Mouse (Mus musculus) forebrain, embryonic 15.5 days (tissue): ENCODE measurements around the gene Atl2. TPM values are rescaled to one million over a fixed set of nuclear protein-coding genes. Genes with fewer than 3 reads are reported as not detected.

Experiments used
- ATAC-seq: fragments of 200-750 bp; cut with Nextera tagmentation; replicated peaks from 2 replicates; pipeline ENCODE4 v1.8.0; 2017; ENCODE audit warnings: mild to moderate bottlenecking, moderate TSS enrichment, moderate library complexity
- H3K27ac ChIP-seq: fragments of 300-500 bp; sonication (generic); replicated peaks from 2 replicates; pipeline ENCODE4 v1.5.1; 2015; ENCODE audit warnings: mild to moderate bottlenecking, inconsistent platforms
- H3K27me3 ChIP-seq: fragments of 300-500 bp; sonication (generic); 2 replicates; pipeline ENCODE4 v1.6.1; 2015; ENCODE audit warnings: inconsistent platforms
- H3K36me3 ChIP-seq: fragments of 300-500 bp; sonication (generic); 2 replicates; pipeline ENCODE4 v1.6.1; 2015; ENCODE audit warnings: mild to moderate bottlenecking, inconsistent platforms
- H3K4me1 ChIP-seq: fragments of 300-500 bp; sonication (generic); 2 replicates; pipeline ENCODE4 v1.6.1; 2015; ENCODE audit warnings: inconsistent platforms
- H3K4me2 ChIP-seq: fragments of 300-500 bp; sonication (generic); replicated peaks from 2 replicates; pipeline ENCODE4 v1.6.1; 2015; ENCODE audit warnings: mild to moderate bottlenecking, inconsistent platforms
- H3K4me3 ChIP-seq: fragments of 300-500 bp; sonication (generic); 2 replicates; pipeline ENCODE4 v1.5.1; 2015; ENCODE audit warnings: mild to moderate bottlenecking, inconsistent platforms
- H3K9ac ChIP-seq: fragments of 300-500 bp; sonication (generic); replicated peaks from 2 replicates; pipeline ENCODE4 v1.6.1; 2015; ENCODE audit warnings: mild to moderate bottlenecking, inconsistent platforms
- H3K9me3 ChIP-seq: fragments of 300-500 bp; sonication (generic); 2 replicates; pipeline ENCODE4 v1.6.1; 2016; ENCODE audit warnings: inconsistent platforms
- WGBS: fragments of 180-500 bp; shearing (Covaris S2); methylation state at CpG from one replicate; pipeline ENCODE4 v1.1.7; 2015; ENCODE audit warnings: mixed read lengths; 5-methylcytosine and 5-hydroxymethylcytosine counted together
- polyA plus RNA-seq: library from polyadenylated mRNA; unstranded; fragments of >200 nt; fragmentation: Nextera tagmentation; extraction: Ambion mirVana; gene quantifications from 2 replicates; pipeline ENCODE4 v1.2.1, GENCODE M21; 2015

Gene Atl2
- polyA plus RNA-seq, 1 experiment from 2014 or later = 35.4 TPM

GRCm38 (mm10) chr17:79894054-79894453, 1.9 kb downstream of the Atl2 start:
- Histone ChIP-seq H3K36me3 (no peaks in the 10 kb centered on the region), H3K9ac (no peak overlapping the region), H3K27ac (no peak overlapping the region), H3K9me3 (no peaks in the 10 kb centered on the region), H3K4me2 (peak overlapping the region; percentile 78), H3K4me3 (peak overlapping the region; percentile 89; the same call in 1 of the 2 replicates), H3K27me3 (peaks cover 6% of the 10 kb centered on the region; the same call in 1 of the 2 replicates), H3K4me1 (peaks cover 22% of the 10 kb centered on the region)
- ATAC-seq = no peak
- WGBS = 72% methylated on average over 4 of the region's 4 CpGs

- Histone ChIP-seq H3K27me3 (no peaks in the 10 kb centered on the region), H3K4me1 (peaks cover 25% of the 10 kb centered on the region), H3K4me3 (no peak overlapping the region), H3K4me2 (no peak overlapping the region), H3K27ac (no peak overlapping the region), H3K36me3 (no peaks in the 10 kb centered on the region), H3K9me3 (no peaks in the 10 kb centered on the region), H3K9ac (no peak overlapping the region)
- 82% methylated on average over 7 of the region's 7 CpGs for WGBS
- ATAC-seq = no peak
Observed at GRCm38 (mm10) chr17:79891944-79892343, 4.0 kb downstream of the Atl2 start.

GRCm38 (mm10) chr17:79887926-79888325, 8.0 kb downstream of the Atl2 start:
- H3K9ac ChIP-seq = no peak overlapping the region
- no peak for ATAC-seq
- no peaks in the 10 kb centered on the region for H3K36me3 ChIP-seq
- peaks cover 5% of the 10 kb centered on the region; the same call in 1 of the 2 replicates for H3K4me1 ChIP-seq
- no peak overlapping the region for H3K27ac ChIP-seq
- no peak overlapping the region for H3K4me2 ChIP-seq
- H3K27me3 ChIP-seq = no peaks in the 10 kb centered on the region
- no peak overlapping the region for H3K4me3 ChIP-seq
- no peaks in the 10 kb centered on the region for H3K9me3 ChIP-seq
- 38% methylated on average over 1 of the region's 1 CpGs for WGBS

GRCm38 (mm10) chr17:79883198-79883597, 12.7 kb downstream of the Atl2 start:
- whole genome bisulfite sequencing = 61% methylated on average over 4 of the region's 4 CpGs

GRCm38 (mm10) chr17:79865027-79865426, 30.9 kb downstream of the Atl2 start:
- Histone ChIP-seq H3K9me3 (no peaks in the 10 kb centered on the region), H3K9ac (no peak overlapping the region), H3K4me1 (no peaks in the 10 kb centered on the region), H3K27ac (no peak overlapping the region), H3K27me3 (no peaks in the 10 kb centered on the region), H3K4me3 (no peak overlapping the region), H3K36me3 (peaks cover 16% of the 10 kb centered on the region), H3K4me2 (no peak overlapping the region)
- no peak for ATAC-seq
- 76% methylated on average over 5 of the region's 5 CpGs for WGBS

More at GRCm38 (mm10) chr17:79883198-79883597, 12.7 kb downstream of the Atl2 start:
- no peaks in the 10 kb centered on the region for H3K36me3 ChIP-seq
- no peak for ATAC-seq
- no peak overlapping the region for H3K4me2 ChIP-seq
- peaks cover 6% of the 10 kb centered on the region; the same call in 1 of the 2 replicates for H3K4me1 ChIP-seq
- H3K27ac ChIP-seq = no peak overlapping the region
- no peaks in the 10 kb centered on the region for H3K9me3 ChIP-seq
- H3K9ac ChIP-seq = no peak overlapping the region
- no peak overlapping the region for H3K4me3 ChIP-seq
- H3K27me3 ChIP-seq = no peaks in the 10 kb centered on the region

GRCm38 (mm10) chr17:79864503-79864902, 31.4 kb downstream of the Atl2 start:
- no peak overlapping the region for H3K4me3 ChIP-seq
- no peaks in the 10 kb centered on the region for H3K4me1 ChIP-seq
- no peak overlapping the region for H3K4me2 ChIP-seq
- no peak for ATAC-seq
- H3K9me3 ChIP-seq = no peaks in the 10 kb centered on the region
- WGBS = 48% methylated on average over 8 of the region's 8 CpGs
- peaks cover 20% of the 10 kb centered on the region for H3K36me3 ChIP-seq
- no peak overlapping the region for H3K27ac ChIP-seq
- no peak overlapping the region for H3K9ac ChIP-seq
- H3K27me3 ChIP-seq = no peaks in the 10 kb centered on the region

GRCm38 (mm10) chr17:79862038-79862437, 33.9 kb downstream of the Atl2 start:
- ATAC-seq = no peak; the same call in 1 of the 2 replicates
- Histone ChIP-seq H3K4me3 (no peak overlapping the region), H3K9ac (no peak overlapping the region), H3K9me3 (no peaks in the 10 kb centered on the region), H3K27ac (no peak overlapping the region), H3K4me1 (no peaks in the 10 kb centered on the region), H3K4me2 (no peak overlapping the region), H3K36me3 (peaks cover 32% of the 10 kb centered on the region), H3K27me3 (no peaks in the 10 kb centered on the region)
- 72% methylated on average over 1 of the region's 1 CpGs for WGBS

- Histone ChIP-seq H3K36me3 (peaks cover 58% of the 10 kb centered on the region), H3K4me3 (no peak overlapping the region), H3K9ac (no peak overlapping the region), H3K27me3 (no peaks in the 10 kb centered on the region), H3K9me3 (no peaks in the 10 kb centered on the region), H3K4me2 (no peak overlapping the region), H3K4me1 (no peaks in the 10 kb centered on the region), H3K27ac (no peak overlapping the region)
- 81% methylated on average over 8 of the region's 8 CpGs for WGBS
- no peak for ATAC-seq
Observed at GRCm38 (mm10) chr17:79855533-79855932, 40.4 kb downstream of the Atl2 start.

GRCm38 (mm10) chr17:79848385-79848784, 47.5 kb downstream of the Atl2 start:
- Histone ChIP-seq H3K9ac (no peak overlapping the region), H3K27ac (no peak overlapping the region), H3K4me1 (no peaks in the 10 kb centered on the region), H3K4me3 (no peak overlapping the region), H3K36me3 (peaks cover 42% of the 10 kb centered on the region), H3K9me3 (no peaks in the 10 kb centered on the region), H3K4me2 (no peak overlapping the region), H3K27me3 (no peaks in the 10 kb centered on the region)
- WGBS = 90% methylated on average over 5 of the region's 5 CpGs
- no peak for ATAC-seq

- WGBS = 90% methylated on average over 2 of the region's 2 CpGs
- Histone ChIP-seq H3K4me2 (no peak overlapping the region), H3K4me1 (no peaks in the 10 kb centered on the region), H3K27ac (no peak overlapping the region), H3K36me3 (peaks cover 23% of the 10 kb centered on the region), H3K9ac (no peak overlapping the region), H3K27me3 (no peaks in the 10 kb centered on the region), H3K9me3 (no peaks in the 10 kb centered on the region), H3K4me3 (no peak overlapping the region)
- no peak for ATAC-seq
Observed at GRCm38 (mm10) chr17:79846182-79846581, 49.7 kb downstream of the Atl2 start.

- Histone ChIP-seq H3K36me3 (peaks cover 20% of the 10 kb centered on the region), H3K9me3 (no peaks in the 10 kb centered on the region), H3K4me3 (no peak overlapping the region), H3K9ac (no peak overlapping the region), H3K27me3 (no peaks in the 10 kb centered on the region), H3K27ac (no peak overlapping the region), H3K4me1 (no peaks in the 10 kb centered on the region), H3K4me2 (no peak overlapping the region)
- 79% methylated on average over 2 of the region's 2 CpGs for WGBS
- ATAC-seq = no peak
Observed at GRCm38 (mm10) chr17:79845695-79846094, 50.2 kb downstream of the Atl2 start.

GRCm38 (mm10) chr17:79840254-79841238, 55.4 kb downstream of the Atl2 start:
- Histone ChIP-seq H3K36me3 (no peaks in the 10 kb centered on the region), H3K4me1 (no peaks in the 10 kb centered on the region), H3K4me3 (no peak overlapping the region), H3K27ac (no peak overlapping the region), H3K27me3 (no peaks in the 10 kb centered on the region), H3K9ac (no peak overlapping the region), H3K9me3 (no peaks in the 10 kb centered on the region), H3K4me2 (no peak overlapping the region)
- ATAC-seq = peak; percentile 89
- 43% methylated on average over 7 of the region's 7 CpGs for WGBS
